Mouse (Mus musculus) hindbrain, embryonic 15.5 days (tissue): ENCODE data around the gene Fhad1. TPM values are rescaled to one million over a fixed set of nuclear protein-coding genes. Genes with fewer than 3 reads are reported as not detected.
A peak's percentile ranks its signal among the peaks of the same experiment; 100 is the strongest.

Source experiments
- ATAC-seq: fragments of 200-750 bp; cut with Nextera tagmentation; 2 replicates; pipeline ENCODE4 v1.8.0; 2017; ENCODE audit warnings: low read depth, moderate number of reproducible peaks, moderate TSS enrichment; ENCODE audit not compliant: low FRiP score
- H3K27ac ChIP-seq: fragments of 300-500 bp; sonication (generic); replicated peaks from 2 replicates; pipeline ENCODE4 v1.5.1; 2015; ENCODE audit warnings: mild to moderate bottlenecking, inconsistent platforms
- H3K27me3 ChIP-seq: fragments of 300-500 bp; sonication (generic); 2 replicates; pipeline ENCODE4 v1.6.1; 2015; ENCODE audit warnings: control low read depth, inconsistent platforms
- H3K36me3 ChIP-seq: fragments of 300-500 bp; sonication (generic); 2 replicates; pipeline ENCODE4 v1.6.1; 2015; ENCODE audit warnings: control low read depth, inconsistent platforms
- H3K4me1 ChIP-seq: fragments of 300-500 bp; sonication (generic); replicated peaks from 2 replicates; pipeline ENCODE4 v1.6.1; 2015; ENCODE audit warnings: control low read depth, inconsistent platforms
- H3K4me2 ChIP-seq: fragments of 300-500 bp; sonication (generic); 2 replicates; pipeline ENCODE4 v1.6.1; 2015; ENCODE audit warnings: moderate library complexity, mild to moderate bottlenecking, inconsistent platforms
- H3K4me3 ChIP-seq: fragments of 300-500 bp; sonication (generic); 2 replicates; pipeline ENCODE4 v1.5.1; 2015; ENCODE audit warnings: mild to moderate bottlenecking, inconsistent platforms
- H3K9ac ChIP-seq: fragments of 300-500 bp; sonication (generic); 2 replicates; pipeline ENCODE4 v1.6.1; 2015; ENCODE audit warnings: inconsistent platforms
- H3K9me3 ChIP-seq: fragments of 300-500 bp; sonication (generic); 2 replicates; pipeline ENCODE4 v1.6.1; 2016; ENCODE audit warnings: control low read depth, inconsistent platforms
- WGBS: fragments of 180-500 bp; shearing (Covaris S2); methylation state at CpG from one replicate; pipeline ENCODE4 v1.1.7; 2015; 5-methylcytosine and 5-hydroxymethylcytosine counted together
- polyA plus RNA-seq: library from polyadenylated mRNA; unstranded; fragments of >200 nt; fragmentation: Nextera tagmentation; extraction: Ambion mirVana; gene quantifications from 2 replicates; pipeline ENCODE4 v1.2.1, GENCODE M21; 2015

Gene Fhad1
- polyA plus RNA-seq, 1 experiment from 2014 or later = 5.3 TPM

DNA sequence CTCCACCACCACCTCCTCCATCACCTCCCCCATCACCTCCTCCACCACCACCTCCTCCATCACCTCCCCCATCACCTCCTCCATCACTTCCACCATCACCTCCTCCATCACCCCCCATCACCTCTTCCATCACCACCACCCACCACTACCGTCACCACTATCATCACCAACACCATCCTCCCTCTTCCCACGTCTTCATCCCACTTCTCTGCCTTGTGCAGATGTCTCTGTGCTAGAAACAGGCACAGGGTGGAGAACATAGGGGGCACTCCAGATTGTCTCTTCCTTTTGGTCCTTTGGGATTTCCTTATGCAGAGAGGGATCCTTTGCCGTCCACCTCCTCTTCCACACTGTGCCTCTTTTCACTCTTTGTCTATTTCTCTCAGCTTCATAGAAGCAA is 66.1 kb downstream of the Fhad1 start:
- Histone ChIP-seq H3K4me3 (no peak overlapping the region), H3K27ac (no peak overlapping the region), H3K9me3 (no peaks in the 10 kb centered on the region), H3K4me1 (0 out of 2 replicates have a peak, but pooled peaks cover 8% of the 10 kb centered on the region), H3K36me3 (no peaks in the 10 kb centered on the region), H3K9ac (no peak overlapping the region), H3K4me2 (no peak overlapping the region), H3K27me3 (no peaks in the 10 kb centered on the region)
- 82% methylated on average over 3 of the region's 3 CpGs for WGBS
- ATAC-seq = no peak

DNA sequence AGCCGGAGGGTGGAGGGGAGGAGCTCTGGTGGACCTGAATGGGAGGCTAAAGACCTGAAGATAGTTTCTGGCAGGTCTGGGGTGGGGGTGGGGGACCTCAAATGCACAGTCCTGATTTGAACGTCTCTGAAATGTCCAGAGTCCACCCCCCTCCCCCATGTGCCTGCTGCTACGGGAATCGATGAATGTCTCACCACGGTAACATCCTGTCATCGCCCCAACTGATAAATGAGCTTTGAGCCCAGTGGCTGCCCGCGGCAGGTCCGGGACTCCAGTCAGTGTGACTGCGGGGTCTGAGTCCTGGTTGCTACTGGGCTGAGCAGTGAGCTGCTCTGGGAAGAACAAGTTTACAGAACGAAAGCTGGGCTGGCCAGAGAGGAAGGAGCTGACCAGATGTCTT is 72.5 kb downstream of the Fhad1 start:
- no peaks in the 10 kb centered on the region for H3K9me3 ChIP-seq
- H3K4me1 ChIP-seq = no peaks in the 10 kb centered on the region
- H3K4me3 ChIP-seq = no peak overlapping the region
- H3K4me2 ChIP-seq = no peak overlapping the region
- H3K27me3 ChIP-seq = no peaks in the 10 kb centered on the region
- 34% methylated on average over 11 of the region's 11 CpGs for WGBS
- H3K36me3 ChIP-seq = no peaks in the 10 kb centered on the region
- no peak overlapping the region for H3K27ac ChIP-seq
- ATAC-seq = peak; percentile 57; the same call in 1 of the 2 replicates
- no peak overlapping the region for H3K9ac ChIP-seq

DNA sequence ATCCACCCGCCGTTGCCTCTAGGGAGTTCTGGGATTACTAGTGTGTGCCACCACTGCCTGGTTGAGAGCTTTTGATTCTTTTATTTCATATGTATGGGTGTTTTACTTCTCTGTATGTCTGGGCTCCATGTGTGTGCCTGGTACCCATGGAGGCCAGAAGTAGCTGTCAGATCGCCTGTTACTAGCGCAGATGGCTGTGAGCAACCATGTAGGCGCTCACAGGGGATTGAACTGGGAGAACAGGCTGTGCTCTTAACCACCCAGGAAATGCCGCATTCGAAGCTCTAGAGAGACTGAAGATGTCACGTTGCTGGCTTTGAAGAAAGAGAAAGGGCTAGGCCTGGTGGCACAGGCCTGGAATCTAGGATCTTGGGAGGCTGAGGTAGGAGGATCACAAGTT is 73.6 kb downstream of the Fhad1 start:
- no peaks in the 10 kb centered on the region for H3K27me3 ChIP-seq
- ATAC-seq = no peak
- no peaks in the 10 kb centered on the region for H3K4me1 ChIP-seq
- no peak overlapping the region for H3K9ac ChIP-seq
- H3K27ac ChIP-seq = no peak overlapping the region
- no peaks in the 10 kb centered on the region for H3K9me3 ChIP-seq
- H3K4me3 ChIP-seq = no peak overlapping the region
- no peaks in the 10 kb centered on the region for H3K36me3 ChIP-seq
- H3K4me2 ChIP-seq = no peak overlapping the region
- 90% methylated on average over 8 of the region's 8 CpGs for WGBS

DNA sequence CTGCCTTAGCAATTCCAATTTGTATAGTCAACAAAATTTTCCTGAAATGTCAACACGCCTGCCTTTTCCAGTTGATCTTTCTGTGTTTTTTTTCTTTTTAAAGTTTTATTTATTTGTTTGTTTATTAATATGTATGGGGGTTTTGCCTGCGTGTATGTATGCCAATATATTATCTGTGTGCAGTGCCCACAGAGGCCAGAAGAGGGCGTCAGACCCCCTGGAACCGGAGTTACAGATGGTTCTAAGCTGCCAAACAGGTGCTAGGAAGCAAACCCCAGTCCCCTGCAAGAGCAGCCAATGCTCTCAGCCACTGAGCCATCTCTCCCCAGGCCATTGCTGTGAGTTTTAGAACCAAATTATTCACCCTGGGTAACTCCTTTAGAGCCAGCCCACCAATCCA is 76.3 kb downstream of the Fhad1 start:
- no peaks in the 10 kb centered on the region for H3K36me3 ChIP-seq
- WGBS = 81% methylated on average over 4 of the region's 4 CpGs
- H3K27me3 ChIP-seq = no peaks in the 10 kb centered on the region
- no peak overlapping the region for H3K27ac ChIP-seq
- H3K9ac ChIP-seq = no peak overlapping the region
- H3K4me3 ChIP-seq = no peak overlapping the region
- no peaks in the 10 kb centered on the region for H3K9me3 ChIP-seq
- no peak for ATAC-seq
- H3K4me1 ChIP-seq = no peaks in the 10 kb centered on the region
- H3K4me2 ChIP-seq = no peak overlapping the region

DNA sequence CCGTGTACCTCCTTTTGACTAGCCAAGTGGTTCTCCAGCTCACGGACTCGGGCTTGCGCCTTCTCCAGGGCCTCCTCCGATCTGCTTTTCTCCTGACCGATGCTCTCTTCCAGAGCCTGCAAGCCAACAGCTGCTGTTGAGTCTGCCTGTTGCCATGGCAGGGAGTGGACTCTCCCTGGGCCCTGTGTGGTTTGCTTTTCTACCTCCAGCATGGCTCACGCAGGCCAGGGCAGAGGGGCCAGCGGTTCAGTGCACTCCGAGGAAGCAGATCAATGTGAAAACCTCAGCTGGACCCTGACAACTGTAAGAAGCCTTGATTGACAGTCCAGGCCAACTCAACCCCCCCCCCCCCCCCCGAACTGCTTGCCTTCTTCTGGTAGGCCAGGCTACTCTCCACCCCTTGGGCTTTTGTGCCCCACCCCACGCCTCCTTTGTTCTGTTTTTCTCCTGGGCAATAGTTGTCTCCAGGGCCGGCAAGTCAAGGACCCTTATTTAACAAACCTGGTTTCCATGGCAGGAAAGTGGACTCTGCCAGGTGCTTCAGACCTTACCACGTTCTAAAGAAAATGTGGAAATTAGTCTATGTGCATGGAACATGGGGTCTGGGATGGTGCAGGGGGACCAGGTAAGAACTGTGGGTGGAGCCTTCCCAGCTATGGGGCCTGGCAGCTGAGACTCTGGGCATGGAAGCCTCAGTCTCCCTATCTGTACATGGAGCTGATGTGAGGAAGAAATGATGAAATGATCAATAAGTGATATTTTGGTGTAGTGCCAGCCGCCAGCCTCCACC is 81.9 kb downstream of the Fhad1 start:
- H3K36me3 ChIP-seq = no peaks in the 10 kb centered on the region
- H3K27ac ChIP-seq = peak overlapping the region; percentile 38; the same call in 1 of the 2 replicates
- H3K9me3 ChIP-seq = no peaks in the 10 kb centered on the region
- peak; percentile 75 for ATAC-seq
- H3K9ac ChIP-seq = no peak overlapping the region
- H3K4me3 ChIP-seq = no peak overlapping the region
- no peaks in the 10 kb centered on the region for H3K27me3 ChIP-seq
- H3K4me2 ChIP-seq = no peak overlapping the region
- WGBS = 40% methylated on average over 13 of the region's 14 CpGs
- H3K4me1 ChIP-seq = peaks cover 10% of the 10 kb centered on the region

DNA sequence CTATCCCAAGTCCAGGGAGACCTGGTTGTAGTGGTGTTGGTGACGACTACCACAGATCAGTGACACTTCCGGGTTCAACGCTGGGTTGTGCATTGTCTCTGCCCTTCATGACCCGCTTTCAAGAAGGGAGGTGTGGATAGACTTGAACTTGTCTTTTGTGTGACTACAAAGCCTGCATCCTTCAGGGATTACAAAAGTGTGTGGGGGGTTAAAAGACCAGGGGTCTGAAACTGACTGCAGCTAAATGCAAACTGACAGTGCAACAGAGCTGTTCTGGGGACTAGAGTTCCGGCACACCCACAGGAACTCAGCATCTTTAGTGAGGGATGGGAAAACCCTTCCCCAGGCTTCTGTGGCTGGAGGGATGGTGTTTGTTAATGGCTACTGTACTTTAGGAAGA is 83.4 kb downstream of the Fhad1 start:
- H3K9ac ChIP-seq = no peak overlapping the region
- H3K4me1 ChIP-seq = peaks cover 10% of the 10 kb centered on the region
- ATAC-seq = no peak
- H3K36me3 ChIP-seq = no peaks in the 10 kb centered on the region
- no peak overlapping the region for H3K27ac ChIP-seq
- no peak overlapping the region for H3K4me3 ChIP-seq
- no peak overlapping the region for H3K4me2 ChIP-seq
- WGBS = 81% methylated on average over 5 of the region's 5 CpGs
- no peaks in the 10 kb centered on the region for H3K27me3 ChIP-seq
- no peaks in the 10 kb centered on the region for H3K9me3 ChIP-seq

DNA sequence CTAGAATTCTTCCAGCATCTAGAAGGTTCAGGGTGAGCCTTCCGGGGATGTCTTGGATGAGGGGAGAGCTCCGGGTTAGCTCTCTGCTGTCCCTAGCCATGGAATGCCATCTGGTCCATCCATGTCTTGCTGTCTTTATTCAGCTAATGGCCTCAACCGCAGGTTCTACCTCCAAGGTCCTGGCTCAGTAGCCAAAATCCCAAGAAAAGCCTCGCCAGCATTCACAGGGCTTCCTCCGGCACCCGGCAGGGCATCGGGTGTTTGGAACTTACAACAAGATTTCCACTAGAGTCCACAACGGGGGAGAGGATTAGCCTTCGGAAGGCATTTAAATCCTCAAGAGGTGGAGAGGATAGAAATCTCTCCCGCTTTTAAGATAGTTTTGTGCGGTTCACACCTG is 84.9 kb downstream of the Fhad1 start:
- no peak for ATAC-seq
- H3K27ac ChIP-seq = no peak overlapping the region
- H3K36me3 ChIP-seq = no peaks in the 10 kb centered on the region
- H3K9me3 ChIP-seq = no peaks in the 10 kb centered on the region
- H3K4me2 ChIP-seq = no peak overlapping the region
- no peaks in the 10 kb centered on the region for H3K27me3 ChIP-seq
- peaks cover 10% of the 10 kb centered on the region for H3K4me1 ChIP-seq
- WGBS = 86% methylated on average over 11 of the region's 11 CpGs
- H3K4me3 ChIP-seq = no peak overlapping the region
- H3K9ac ChIP-seq = no peak overlapping the region

DNA sequence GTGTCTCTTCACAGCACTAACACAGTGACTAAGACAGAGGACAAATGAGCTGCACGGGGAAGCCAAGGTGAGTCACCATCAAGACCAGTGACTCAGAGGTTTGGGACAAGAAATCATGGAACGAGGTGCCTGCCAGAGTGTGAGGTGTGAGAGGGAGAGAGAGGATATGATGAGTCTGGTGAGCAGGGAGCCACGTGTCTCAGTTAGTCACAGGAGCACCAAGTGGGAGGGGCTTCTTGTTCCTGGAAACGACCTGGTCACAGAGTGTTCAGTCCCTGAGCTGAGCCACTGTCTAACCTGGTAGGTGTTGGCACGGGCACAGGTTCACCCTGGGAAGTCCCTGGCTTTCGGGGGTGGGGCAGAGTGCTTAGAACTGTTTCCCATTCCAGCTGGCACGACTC is 86.0 kb downstream of the Fhad1 start:
- H3K36me3 ChIP-seq = no peaks in the 10 kb centered on the region
- H3K4me2 ChIP-seq = no peak overlapping the region
- H3K27ac ChIP-seq = no peak overlapping the region
- H3K9ac ChIP-seq = no peak overlapping the region
- no peaks in the 10 kb centered on the region for H3K27me3 ChIP-seq
- H3K9me3 ChIP-seq = no peaks in the 10 kb centered on the region
- ATAC-seq = no peak
- H3K4me3 ChIP-seq = no peak overlapping the region
- WGBS = 46% methylated on average over 7 of the region's 7 CpGs
- peaks cover 10% of the 10 kb centered on the region for H3K4me1 ChIP-seq

DNA sequence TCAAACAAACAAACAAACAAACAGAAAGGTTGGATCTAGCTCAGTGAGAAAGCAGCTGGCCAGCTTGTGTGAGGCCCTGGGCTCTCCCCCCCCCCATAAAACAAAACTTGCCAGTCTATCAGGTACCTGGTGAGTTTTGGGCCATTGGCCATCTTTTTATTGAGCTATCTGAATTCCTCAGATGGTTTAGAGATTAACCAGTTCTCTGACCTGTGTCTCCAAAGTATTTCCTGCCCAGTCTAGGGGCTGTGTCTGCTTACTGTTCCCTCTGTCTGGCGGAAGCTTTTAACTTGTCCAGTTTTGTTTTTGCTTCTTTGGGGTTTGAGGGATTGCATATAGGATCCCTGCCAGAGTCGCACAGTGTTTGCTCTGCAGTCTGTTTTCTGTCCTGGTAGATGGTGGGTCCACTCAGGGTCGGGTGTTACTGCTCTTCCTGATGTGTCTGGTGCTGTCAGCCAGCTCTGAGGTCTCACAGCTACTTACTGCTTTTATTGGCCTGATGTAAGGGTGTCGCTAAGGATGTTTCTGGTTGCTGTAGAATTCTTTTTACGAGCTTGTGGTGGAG is 89.0 kb downstream of the Fhad1 start:
- no peaks in the 10 kb centered on the region for H3K27me3 ChIP-seq
- H3K36me3 ChIP-seq = no peaks in the 10 kb centered on the region
- no peaks in the 10 kb centered on the region for H3K9me3 ChIP-seq
- no peak for ATAC-seq
- peaks cover 9% of the 10 kb centered on the region for H3K4me1 ChIP-seq
- no peak overlapping the region for H3K4me3 ChIP-seq
- H3K9ac ChIP-seq = no peak overlapping the region
- WGBS = 85% methylated on average over 5 of the region's 5 CpGs
- no peak overlapping the region for H3K27ac ChIP-seq
- no peak overlapping the region for H3K4me2 ChIP-seq

DNA sequence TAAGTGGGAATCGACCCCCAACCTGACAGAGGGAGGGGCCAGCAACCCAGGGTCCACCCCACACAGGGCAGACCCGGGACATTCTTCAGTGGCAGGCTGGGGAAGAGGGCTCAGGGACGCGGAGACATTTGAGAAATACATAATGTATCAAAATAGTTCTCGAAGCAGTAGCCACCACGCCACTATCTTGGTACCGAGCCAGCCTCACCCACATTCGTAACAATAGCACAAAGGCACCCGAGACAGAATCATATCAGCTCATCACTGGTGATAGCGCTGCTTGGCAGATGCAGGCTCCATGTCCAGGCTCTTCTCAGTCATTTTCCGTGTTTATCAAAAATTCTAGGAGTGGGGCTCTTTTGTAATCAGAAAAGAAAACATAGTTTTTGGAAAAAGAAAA is 90.9 kb downstream of the Fhad1 start:
- peaks cover 4% of the 10 kb centered on the region for H3K4me1 ChIP-seq
- H3K36me3 ChIP-seq = no peaks in the 10 kb centered on the region
- ATAC-seq = no peak
- WGBS = 84% methylated on average over 11 of the region's 11 CpGs
- H3K9ac ChIP-seq = no peak overlapping the region
- H3K27ac ChIP-seq = no peak overlapping the region
- H3K4me2 ChIP-seq = no peak overlapping the region
- H3K9me3 ChIP-seq = no peaks in the 10 kb centered on the region
- no peak overlapping the region for H3K4me3 ChIP-seq
- H3K27me3 ChIP-seq = no peaks in the 10 kb centered on the region

DNA sequence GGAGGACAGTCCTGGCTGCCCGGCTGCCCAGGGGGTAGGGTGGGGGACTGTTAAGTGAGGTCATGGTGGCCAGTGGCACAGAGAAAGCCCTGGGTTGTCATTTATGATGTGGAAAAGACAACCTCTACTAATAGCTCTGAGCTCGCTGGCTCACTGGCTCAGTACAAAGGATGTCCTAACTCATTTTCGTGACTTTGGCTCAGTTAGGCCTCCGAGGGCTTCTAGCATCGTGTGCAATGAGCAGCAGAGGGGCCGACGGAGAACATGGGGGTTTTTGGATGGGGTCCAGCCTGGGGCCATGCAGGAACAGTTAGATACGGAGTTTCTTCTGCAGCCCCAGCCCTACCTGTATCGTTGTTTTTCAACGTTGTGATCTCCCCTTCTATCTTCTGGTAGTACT is 94.5 kb downstream of the Fhad1 start:
- Histone ChIP-seq H3K27ac (no peak overlapping the region), H3K9ac (no peak overlapping the region), H3K4me3 (no peak overlapping the region), H3K4me1 (0 out of 2 replicates have a peak, but pooled peaks cover 3% of the 10 kb centered on the region), H3K27me3 (no peaks in the 10 kb centered on the region), H3K4me2 (no peak overlapping the region), H3K36me3 (no peaks in the 10 kb centered on the region), H3K9me3 (no peaks in the 10 kb centered on the region)
- 79% methylated on average over 10 of the region's 10 CpGs for WGBS
- no peak for ATAC-seq

DNA sequence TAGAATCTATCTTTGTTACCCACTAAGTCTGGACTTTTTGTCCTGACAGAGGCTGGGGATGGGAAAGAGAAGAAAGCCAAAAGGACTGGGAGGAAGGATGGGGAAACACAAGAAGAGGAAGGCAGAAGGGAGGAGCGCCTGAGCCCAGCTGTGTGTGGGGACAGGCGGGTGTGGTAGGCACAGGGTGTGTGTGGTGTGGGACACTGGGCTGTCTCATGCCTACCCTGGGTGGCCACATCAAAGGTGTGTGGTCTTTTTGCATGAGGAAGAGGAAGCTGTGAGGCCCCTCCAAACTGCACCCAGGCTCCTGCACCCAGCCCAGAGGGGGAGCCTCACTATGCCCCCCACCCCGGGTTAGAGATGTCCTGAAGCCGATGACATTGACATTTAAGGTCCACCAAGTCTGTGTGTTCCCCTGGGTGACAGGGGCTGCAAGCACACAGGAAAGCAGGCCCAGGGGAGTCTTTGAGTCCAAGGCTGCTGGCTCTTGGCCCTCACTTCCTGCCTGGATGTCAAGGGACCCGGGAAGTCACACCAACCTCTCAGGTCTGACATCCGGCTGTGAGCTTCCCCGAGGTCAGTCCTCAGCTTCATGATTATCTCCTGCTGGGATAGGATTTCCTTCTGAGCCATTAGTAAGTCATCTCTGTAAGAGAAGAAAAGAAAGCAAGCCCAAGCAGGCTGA is 97.0 kb downstream of the Fhad1 start:
- H3K27ac ChIP-seq = no peak overlapping the region
- no peaks in the 10 kb centered on the region for H3K27me3 ChIP-seq
- no peak overlapping the region for H3K4me3 ChIP-seq
- H3K9ac ChIP-seq = no peak overlapping the region
- H3K4me2 ChIP-seq = no peak overlapping the region
- peaks cover 9% of the 10 kb centered on the region; the same call in 1 of the 2 replicates for H3K4me1 ChIP-seq
- no peaks in the 10 kb centered on the region for H3K9me3 ChIP-seq
- WGBS = 66% methylated on average over 7 of the region's 7 CpGs
- no peak for ATAC-seq
- H3K36me3 ChIP-seq = no peaks in the 10 kb centered on the region
